Mouse (Mus musculus) G1E-ER4 (cell line): ENCODE results near the gene Vmn2r86. TPM values are rescaled to one million over a fixed set of nuclear protein-coding genes. Genes with fewer than 3 reads are reported as not detected.
"Not testable (repeated sequence)": the region's sequence is repeated elsewhere in the genome, so short reads cannot be mapped to it uniquely, and the experiment has no call there.

Experiments used
- GATA1 ChIP-seq: IDR thresholded peaks from one replicate; pipeline ENCODE4 v1.8.0; 2012; ENCODE audit warnings: low read length, inconsistent platforms
- polyA plus RNA-seq: library from polyadenylated mRNA; stranded (reverse); fragments of >175 nt; gene quantifications from 2 replicates; pipeline ENCODE4 v1.2.3, GENCODE M21; 2012

Vmn2r86 gene
- polyA plus RNA-seq = not detected in 2 replicates

- TF ChIP-seq GATA1 = not testable (repeated sequence)
Measured at GRCm38 (mm10) chr10:130455950-130456349, at the start of gene Vmn2r86. Gene Vmn2r86 (minus strand): TSS chr10:130456050.

GRCm38 (mm10) chr10:130497296-130497695 lies 41.4 kb upstream of the Vmn2r86 start, which contains the start of gene Vmn2r87:
Gene Vmn2r87 (minus strand): TSS chr10:130497396.
- TF ChIP-seq GATA1 = no peak

- TF ChIP-seq GATA1 = no peak
Measured at GRCm38 (mm10) chr10:130470311-130470760, 14.5 kb upstream of the Vmn2r86 start.

GRCm38 (mm10) chr10:130444776-130445175 lies 11.1 kb downstream of the Vmn2r86 start:
- no peak for TF ChIP-seq GATA1

- not testable (repeated sequence) for TF ChIP-seq GATA1
Measured at GRCm38 (mm10) chr10:130429603-130430002, 26.2 kb downstream of the Vmn2r86 start, which contains the start of gene Vmn2r85. Gene Vmn2r85 (minus strand): TSS chr10:130429703.

- no peak for TF ChIP-seq GATA1
Measured at GRCm38 (mm10) chr10:130420401-130420800, 35.4 kb downstream of the Vmn2r86 start.

GRCm38 (mm10) chr10:130394232-130394631 lies 61.6 kb downstream of the Vmn2r86 start, which contains the start of gene Vmn2r84:
Gene Vmn2r84 (minus strand): TSS chr10:130394332.
- TF ChIP-seq GATA1 = no peak

Other genes with a start within 250 kb of the Vmn2r86 start
- not detected in 2 replicates for gene Olfr827, start 241.6 kb downstream of the Vmn2r86 start, polyA plus RNA-seq
- not detected in 2 replicates for gene Neurod4, start 175.8 kb downstream of the Vmn2r86 start, polyA plus RNA-seq
- gene Tespa1, start 133.2 kb downstream of the Vmn2r86 start, polyA plus RNA-seq = 1.8 TPM in 2 replicates
- gene Vmn2r84, start 61.7 kb downstream of the Vmn2r86 start, polyA plus RNA-seq = not detected in 2 replicates
- gene Vmn2r85, start 26.3 kb downstream of the Vmn2r86 start, polyA plus RNA-seq = not detected in 2 replicates
- not detected in 2 replicates for gene Vmn2r87, start 41.3 kb upstream of the Vmn2r86 start, polyA plus RNA-seq